Mouse (Mus musculus): ENCODE measurements around the gene Slfn8. TPM values are rescaled to one million over a fixed set of nuclear protein-coding genes. Genes with fewer than 3 reads are reported as not detected.

Slfn8 gene
- polyA plus RNA-seq, 1 experiment = not detected

DNA sequence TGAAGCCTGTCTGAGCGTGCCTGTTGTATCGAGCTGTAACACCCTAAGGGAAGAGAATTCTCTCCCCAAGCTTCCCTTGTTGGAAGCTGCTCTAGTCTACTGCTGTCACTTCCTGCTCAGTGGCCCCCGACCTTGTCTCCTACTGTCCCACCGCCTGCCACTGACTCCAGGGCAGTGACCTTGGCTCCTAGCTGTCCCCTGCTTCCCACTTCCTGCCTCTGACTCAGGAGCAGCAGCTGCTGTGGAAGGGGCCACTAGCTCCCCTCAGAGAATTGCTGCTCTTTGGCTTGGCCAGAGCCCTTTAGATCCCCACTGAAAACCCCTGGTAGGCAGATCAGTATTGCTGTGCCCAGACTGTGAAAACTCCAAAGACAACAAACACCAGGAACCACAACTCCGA lies 46.7 kb downstream of the Slfn8 start:
- H3K4me3 ChIP-seq = no peak overlapping the region
- no peak overlapping the region for H3ac ChIP-seq (ENCODE audit: control insufficient read depth, insufficient read length)
- H3K27me3 ChIP-seq (ENCODE audit: control insufficient read depth, insufficient read depth, insufficient read length) = no peaks in the 10 kb centered on the region
- no peaks in the 10 kb centered on the region for H3K36me3 ChIP-seq (ENCODE audit: control insufficient read depth, insufficient read depth)
- H3K79me2 ChIP-seq (ENCODE audit: control insufficient read depth, insufficient read depth) = no peaks in the 10 kb centered on the region
- no peak overlapping the region for H3K4me2 ChIP-seq (ENCODE audit: low read depth)
- TF ChIP-seq MYOD1 (IDR thresholded peaks at IDR 0.05; ENCODE audit: control insufficient read depth in 1 of 3, insufficient read length in 2 of 3, low read depth in 2 of 3) = peak in 1 of 3 experiments; percentile 74
- peak in 1 of 3 experiments; percentile 51 for TF ChIP-seq MYOG (IDR thresholded peaks at IDR 0.05; ENCODE audit: control insufficient read depth in 1 of 3, insufficient read depth in 1 of 3, insufficient read length in 2 of 3, low read depth in 2 of 3)
- TF ChIP-seq POLR2A (IDR thresholded peaks at IDR 0.05; ENCODE audit: insufficient read length, low read depth) = no peak

GRCm38 (mm10) chr11:82971590-82971974 lies 49.0 kb downstream of the Slfn8 start:
- no peak for TF ChIP-seq MAX (IDR thresholded peaks at IDR 0.05; ENCODE audit: low read depth)
- TF ChIP-seq REST (IDR thresholded peaks at IDR 0.05; ENCODE audit: insufficient read depth, insufficient read length) = no peak
- TF ChIP-seq POLR2A (IDR thresholded peaks at IDR 0.05; ENCODE audit: insufficient read length, low read depth) = no peak
- no peak for TF ChIP-seq MYOG (IDR thresholded peaks at IDR 0.05; ENCODE audit: control insufficient read depth in 1 of 3, insufficient read depth in 1 of 3, insufficient read length in 2 of 3, low read depth in 2 of 3)
- TF ChIP-seq MYOD1 (IDR thresholded peaks at IDR 0.05; ENCODE audit: control insufficient read depth in 1 of 3, insufficient read length in 2 of 3, low read depth in 2 of 3) = no peak
- no peak for TF ChIP-seq CEBPB (IDR thresholded peaks at IDR 0.05; ENCODE audit: insufficient read depth, poor library complexity, severe bottlenecking)
- TF ChIP-seq TCF3 (IDR thresholded peaks at IDR 0.05; ENCODE audit: insufficient read length, low read depth) = no peak
- TF ChIP-seq SRF (IDR thresholded peaks at IDR 0.05; ENCODE audit: control insufficient read depth, insufficient read length, low read depth) = no peak
- TF ChIP-seq POLR2AphosphoS2 (IDR thresholded peaks at IDR 0.05; ENCODE audit: insufficient read length, low read depth) = no peak
- no peak for TF ChIP-seq TCF12 (IDR thresholded peaks at IDR 0.05; ENCODE audit: insufficient read depth, poor library complexity, severe bottlenecking)
- no peak for TF ChIP-seq E2F4 (IDR thresholded peaks at IDR 0.05; ENCODE audit: insufficient read depth)
- TF ChIP-seq USF1 (IDR thresholded peaks at IDR 0.05; ENCODE audit: low read depth) = no peak
- Histone ChIP-seq H3K4me3 (no peak overlapping the region), H3K4me2 (ENCODE audit: low read depth) (no peak overlapping the region), H3ac (ENCODE audit: control insufficient read depth, insufficient read length) (no peak overlapping the region), H3K79me2 (ENCODE audit: control insufficient read depth, insufficient read depth) (no peaks in the 10 kb centered on the region), H3K27me3 (ENCODE audit: control insufficient read depth, insufficient read depth, insufficient read length) (no peaks in the 10 kb centered on the region), H3K36me3 (ENCODE audit: control insufficient read depth, insufficient read depth) (no peaks in the 10 kb centered on the region)

DNA sequence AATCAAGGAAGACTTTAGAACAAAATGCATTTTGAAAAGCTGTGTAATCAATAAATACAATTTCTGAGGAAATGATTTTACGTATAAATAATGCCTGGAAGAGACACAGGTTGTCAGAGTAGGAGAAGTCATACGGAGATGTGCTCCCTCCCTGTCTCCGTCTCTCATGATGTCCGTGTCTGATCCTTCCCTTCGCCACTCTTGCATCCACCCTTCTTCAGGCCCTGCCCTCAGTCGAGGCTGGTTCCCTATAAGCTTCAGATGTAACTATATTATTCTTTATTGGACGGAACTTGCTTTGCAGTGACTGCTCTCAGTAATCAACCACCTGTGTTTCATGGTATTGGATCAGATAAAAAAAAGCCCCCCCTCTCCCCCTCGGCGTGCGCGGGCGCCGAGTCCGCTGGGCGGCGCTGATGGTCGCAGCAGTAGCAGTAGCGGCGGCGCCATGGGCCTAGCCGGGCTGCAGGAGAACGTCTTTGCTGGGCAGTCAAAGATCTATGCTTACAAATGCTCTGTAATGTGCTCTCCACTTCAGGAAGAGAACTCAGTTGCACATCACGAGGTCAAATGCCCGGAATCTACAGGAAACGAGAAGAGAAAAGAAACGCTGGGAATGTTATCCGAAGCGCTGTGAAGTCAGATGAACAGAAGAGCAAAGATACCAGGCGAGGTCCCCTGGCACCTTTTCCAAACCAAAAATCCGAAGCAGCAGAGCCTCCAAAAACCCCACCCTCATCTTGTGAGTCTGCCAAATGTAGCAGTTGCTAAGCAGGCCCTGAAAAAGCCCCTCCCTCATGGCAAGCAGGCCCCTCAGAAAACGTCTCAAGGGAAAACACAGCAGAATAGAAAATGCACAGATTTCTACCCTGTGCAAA lies 49.7 kb downstream of the Slfn8 start:
- Histone ChIP-seq H3K4me2 (ENCODE audit: low read depth) (no peak overlapping the region), H3K4me3 (no peak overlapping the region)

DNA sequence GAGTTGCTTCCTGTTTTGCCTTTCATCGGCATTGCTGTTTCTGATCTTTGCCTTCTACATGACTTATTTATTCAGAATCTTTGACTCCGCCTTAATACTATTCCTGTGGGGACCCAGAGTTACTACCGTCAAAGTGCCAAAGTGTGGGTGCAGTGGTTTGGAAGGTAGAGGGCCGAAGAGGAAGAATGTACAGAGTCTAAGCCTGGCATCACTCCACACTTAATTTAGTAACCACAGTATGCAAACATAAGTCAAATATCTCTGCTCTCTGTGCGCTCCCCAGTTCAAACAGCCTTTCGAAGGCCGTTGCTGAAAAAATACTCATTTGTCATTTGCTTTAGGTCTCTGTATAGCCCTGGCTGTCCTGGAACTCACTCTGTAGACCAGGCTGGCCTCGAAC lies 58.4 kb downstream of the Slfn8 start:
- Histone ChIP-seq H3K4me2 (ENCODE audit: low read depth) (no peak overlapping the region), H3K27me3 (ENCODE audit: control insufficient read depth, insufficient read depth, insufficient read length) (no peaks in the 10 kb centered on the region), H3K36me3 (ENCODE audit: control insufficient read depth, insufficient read depth) (no peaks in the 10 kb centered on the region), H3K79me2 (ENCODE audit: control insufficient read depth, insufficient read depth) (no peaks in the 10 kb centered on the region), H3K4me3 (no peak overlapping the region), H3ac (ENCODE audit: control insufficient read depth, insufficient read length) (no peak overlapping the region)
- TF ChIP-seq SRF (IDR thresholded peaks at IDR 0.05; ENCODE audit: control insufficient read depth, insufficient read length, low read depth) = no peak
- TF ChIP-seq TCF3 (IDR thresholded peaks at IDR 0.05; ENCODE audit: insufficient read length, low read depth) = no peak
- TF ChIP-seq POLR2AphosphoS2 (IDR thresholded peaks at IDR 0.05; ENCODE audit: insufficient read length, low read depth) = no peak
- no peak for TF ChIP-seq POLR2A (IDR thresholded peaks at IDR 0.05; ENCODE audit: insufficient read length, low read depth)
- TF ChIP-seq MYOG (IDR thresholded peaks at IDR 0.05; ENCODE audit: control insufficient read depth in 1 of 3, insufficient read depth in 1 of 3, insufficient read length in 2 of 3, low read depth in 2 of 3) = no peak
- no peak for TF ChIP-seq TCF12 (IDR thresholded peaks at IDR 0.05; ENCODE audit: insufficient read depth, poor library complexity, severe bottlenecking)
- TF ChIP-seq REST (IDR thresholded peaks at IDR 0.05; ENCODE audit: insufficient read depth, insufficient read length) = no peak
- TF ChIP-seq CEBPB (IDR thresholded peaks at IDR 0.05; ENCODE audit: insufficient read depth, poor library complexity, severe bottlenecking) = no peak
- TF ChIP-seq MYOD1 (IDR thresholded peaks at IDR 0.05; ENCODE audit: control insufficient read depth in 1 of 3, insufficient read length in 2 of 3, low read depth in 2 of 3) = no peak
- no peak for TF ChIP-seq E2F4 (IDR thresholded peaks at IDR 0.05; ENCODE audit: insufficient read depth)
- TF ChIP-seq MAX (IDR thresholded peaks at IDR 0.05; ENCODE audit: low read depth) = no peak
- no peak for TF ChIP-seq USF1 (IDR thresholded peaks at IDR 0.05; ENCODE audit: low read depth)

More for the DNA sequence above, 49.7 kb downstream of the Slfn8 start:
- no peaks in the 10 kb centered on the region for H3K27me3 ChIP-seq (ENCODE audit: control insufficient read depth, insufficient read depth, insufficient read length)
- H3K79me2 ChIP-seq (ENCODE audit: control insufficient read depth, insufficient read depth) = no peaks in the 10 kb centered on the region
- no peak overlapping the region for H3ac ChIP-seq (ENCODE audit: control insufficient read depth, insufficient read length)
- TF ChIP-seq TCF3 (IDR thresholded peaks at IDR 0.05; ENCODE audit: insufficient read length, low read depth) (no peak), USF1 (IDR thresholded peaks at IDR 0.05; ENCODE audit: low read depth) (no peak), MYOD1 (IDR thresholded peaks at IDR 0.05; ENCODE audit: control insufficient read depth in 1 of 3, insufficient read length in 2 of 3, low read depth in 2 of 3) (no peak), E2F4 (IDR thresholded peaks at IDR 0.05; ENCODE audit: insufficient read depth) (no peak), TCF12 (IDR thresholded peaks at IDR 0.05; ENCODE audit: insufficient read depth, poor library complexity, severe bottlenecking) (no peak)
- no peaks in the 10 kb centered on the region for H3K36me3 ChIP-seq (ENCODE audit: control insufficient read depth, insufficient read depth)

DNA sequence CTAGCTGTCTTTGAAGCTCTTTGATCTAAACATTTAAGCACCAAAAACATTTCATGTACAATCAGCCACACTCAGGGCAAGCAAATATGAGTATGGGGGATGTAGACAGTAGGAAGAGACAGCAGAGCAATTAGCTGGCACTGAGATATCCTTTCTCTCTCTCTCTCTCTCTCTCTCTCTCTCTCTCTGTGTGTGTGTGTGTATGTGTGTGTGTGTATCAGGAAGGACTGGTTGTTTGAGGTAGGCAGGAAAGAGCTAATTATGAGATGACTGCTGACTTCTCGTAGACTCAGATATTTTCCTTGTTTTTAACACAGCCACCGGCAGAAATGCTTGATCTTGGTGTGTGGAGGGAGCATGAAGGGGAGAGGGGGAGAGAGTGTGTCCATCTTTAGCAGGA lies 58.9 kb downstream of the Slfn8 start:
- Histone ChIP-seq H3K27me3 (ENCODE audit: control insufficient read depth, insufficient read depth, insufficient read length) (no peaks in the 10 kb centered on the region), H3ac (ENCODE audit: control insufficient read depth, insufficient read length) (no peak overlapping the region), H3K4me3 (no peak overlapping the region), H3K79me2 (ENCODE audit: control insufficient read depth, insufficient read depth) (no peaks in the 10 kb centered on the region), H3K4me2 (ENCODE audit: low read depth) (no peak overlapping the region), H3K36me3 (ENCODE audit: control insufficient read depth, insufficient read depth) (no peaks in the 10 kb centered on the region)
- TF ChIP-seq REST (IDR thresholded peaks at IDR 0.05; ENCODE audit: insufficient read depth, insufficient read length) (no peak), POLR2A (IDR thresholded peaks at IDR 0.05; ENCODE audit: insufficient read length, low read depth) (no peak)
